Mouse (Mus musculus) heart, adult 2 months (tissue): ENCODE measurements around the gene Tst.

Experiments
- CTCF ChIP-seq: fragments of 200-600 bp; IDR thresholded peaks from 2 replicates; pipeline ENCODE4 v1.8.1; 2022; ENCODE audit warnings: antibody characterized with exemption, mild to moderate bottlenecking, moderate library complexity
- EP300 ChIP-seq: fragments of 200-500 bp; IDR thresholded peaks from 2 replicates; pipeline ENCODE4 v1.6.1; 2011; ENCODE audit warnings: low read depth, low read length, control low read depth; ENCODE audit not compliant: insufficient read depth
- POLR2A ChIP-seq: fragments of 200-500 bp; IDR thresholded peaks from 2 replicates; pipeline ENCODE4 v1.6.1; 2011; ENCODE audit warnings: mild to moderate bottlenecking, low read depth, low read length, control low read depth; ENCODE audit not compliant: insufficient read depth

- no peak for TF ChIP-seq CTCF
- no peak for TF ChIP-seq POLR2A
- TF ChIP-seq EP300, result no peak
Observed at GRCm38 (mm10) chr15:78449694-78450418, 44.1 kb upstream of the Tst start.
